Mouse (Mus musculus) forebrain, embryonic 10.5 days (tissue): ENCODE data around the gene Gm49318. TPM values are rescaled to one million over a fixed set of nuclear protein-coding genes. Genes with fewer than 3 reads are reported as not detected.

Experiments used
- DNase-seq: peaks from one replicate; pipeline ENCODE4 v3.0.0-alpha.2; 2017; ENCODE audit warnings: low spot score; ENCODE audit errors: extremely low spot score
- H3K27ac ChIP-seq: fragments of 300-500 bp; sonication (generic); 2 replicates; pipeline ENCODE4 v1.5.1; 2016; ENCODE audit warnings: mild to moderate bottlenecking
- H3K27me3 ChIP-seq: fragments of 300-500 bp; sonication (generic); 2 replicates; pipeline ENCODE4 v1.6.1; 2016; ENCODE audit warnings: mild to moderate bottlenecking; ENCODE audit not compliant: poor library complexity, severe bottlenecking
- H3K36me3 ChIP-seq: fragments of 300-500 bp; sonication (generic); replicated peaks from 2 replicates; pipeline ENCODE4 v1.6.1; 2016; ENCODE audit warnings: mild to moderate bottlenecking, moderate library complexity
- H3K4me1 ChIP-seq: fragments of 300-500 bp; sonication (generic); 2 replicates; pipeline ENCODE4 v1.6.1; 2016
- H3K4me3 ChIP-seq: fragments of 300-500 bp; sonication (generic); 2 replicates; pipeline ENCODE4 v1.5.1; 2016; ENCODE audit warnings: mild to moderate bottlenecking, moderate library complexity
- H3K9me3 ChIP-seq: fragments of 300-500 bp; sonication (generic); 2 replicates; pipeline ENCODE4 v1.6.1; 2016; ENCODE audit warnings: mild to moderate bottlenecking, moderate library complexity
- WGBS: fragments of 180-500 bp; shearing (Covaris S2); methylation state at CpG from one replicate; pipeline ENCODE4 v1.1.7; 2016; 5-methylcytosine and 5-hydroxymethylcytosine counted together
- microRNA-seq: library from miRNA; unstranded; fragments of <30 nt; microRNA quantifications from one replicate; pipeline ENCODE4, GENCODE M21; 2017
- polyA plus RNA-seq: library from polyadenylated mRNA; unstranded; fragments of >200 nt; fragmentation: Nextera tagmentation; extraction: Ambion mirVana; gene quantifications from 2 replicates; pipeline ENCODE4 v1.2.1, GENCODE M21; 2016

Gm49318 gene
- polyA plus RNA-seq, 1 experiment from 2014 or later = not detected

- no peaks in the 10 kb centered on the region for H3K27me3 ChIP-seq
- peak within 1 kb of the TSS; percentile 87 for H3K27ac ChIP-seq
- peaks cover 39% of the 10 kb centered on the region for H3K36me3 ChIP-seq
- peak; percentile 100 for DNase-seq
- WGBS = 5% methylated on average over 57 of the region's 57 CpGs
- H3K4me1 ChIP-seq = peaks cover 30% of the 10 kb centered on the region
- peak within 1 kb of the TSS; percentile 82 for H3K4me3 ChIP-seq
- H3K9me3 ChIP-seq = no peaks in the 10 kb centered on the region
These were observed 68.6 kb downstream of the Gm49318 start, which contains the start of the genes Ccdc151 and Prkcsh for GRCm38 (mm10) chr9:22002194-22003162. Gene Ccdc151, minus strand, starts transcription at chr9:22002634. Gene Prkcsh, plus strand, starts transcription at chr9:22002806.

GRCm38 (mm10) chr9:22001633-22002032, 69.4 kb downstream of the Gm49318 start:
- WGBS = 85% methylated on average over 4 of the region's 4 CpGs
- Histone ChIP-seq H3K9me3 (no peaks in the 10 kb centered on the region), H3K27me3 (no peaks in the 10 kb centered on the region), H3K4me1 (peaks cover 30% of the 10 kb centered on the region), H3K27ac (no peak overlapping the region), H3K4me3 (peak overlapping the region; percentile 82; the same call in 1 of the 2 replicates), H3K36me3 (peaks cover 30% of the 10 kb centered on the region)
- DNase-seq = no peak

- peaks cover 17% of the 10 kb centered on the region for H3K36me3 ChIP-seq
- peaks cover 30% of the 10 kb centered on the region for H3K4me1 ChIP-seq
- DNase-seq = no peak
- no peak overlapping the region for H3K27ac ChIP-seq
- H3K4me3 ChIP-seq = no peak overlapping the region
- no peaks in the 10 kb centered on the region for H3K9me3 ChIP-seq
- 92% methylated on average over 6 of the region's 6 CpGs for whole genome bisulfite sequencing
- no peaks in the 10 kb centered on the region for H3K27me3 ChIP-seq
These were observed 70.8 kb downstream of the Gm49318 start for GRCm38 (mm10) chr9:22000296-22000695.

GRCm38 (mm10) chr9:21996178-21996867, 74.7 kb downstream of the Gm49318 start:
- WGBS = 85% methylated on average over 3 of the region's 3 CpGs
- no peaks in the 10 kb centered on the region for H3K9me3 ChIP-seq
- DNase-seq = no peak
- no peak overlapping the region for H3K4me3 ChIP-seq
- no peak overlapping the region for H3K27ac ChIP-seq
- no peaks in the 10 kb centered on the region; the same call in 1 of the 2 replicates for H3K4me1 ChIP-seq
- H3K27me3 ChIP-seq = peaks cover 25% of the 10 kb centered on the region
- no peaks in the 10 kb centered on the region for H3K36me3 ChIP-seq

- Histone ChIP-seq H3K36me3 (no peaks in the 10 kb centered on the region), H3K27ac (no peak overlapping the region), H3K27me3 (peaks cover 66% of the 10 kb centered on the region), H3K9me3 (no peaks in the 10 kb centered on the region), H3K4me3 (no peak overlapping the region), H3K4me1 (peaks cover 33% of the 10 kb centered on the region)
- 83% methylated on average over 4 of the region's 4 CpGs for WGBS
- no peak for DNase-seq
These were observed 78.8 kb downstream of the Gm49318 start for GRCm38 (mm10) chr9:21992227-21992626.

GRCm38 (mm10) chr9:21989230-21990110, 81.6 kb downstream of the Gm49318 start, which contains the start of gene Rgl3:
Gene Rgl3, minus strand, starts transcription at chr9:21989446.
- 1% methylated on average over 42 of the region's 42 CpGs for WGBS
- H3K9me3 ChIP-seq = no peaks in the 10 kb centered on the region
- peak within 1 kb of the TSS; percentile 48; the same call in 1 of the 2 replicates for H3K27ac ChIP-seq
- peaks cover 93% of the 10 kb centered on the region for H3K27me3 ChIP-seq
- peak; percentile 57 for DNase-seq
- peak within 1 kb of the TSS; percentile 63 for H3K4me3 ChIP-seq
- peaks cover 38% of the 10 kb centered on the region for H3K4me1 ChIP-seq
- H3K36me3 ChIP-seq = no peaks in the 10 kb centered on the region

GRCm38 (mm10) chr9:21988421-21989101, 82.5 kb downstream of the Gm49318 start:
- Histone ChIP-seq H3K4me3 (peak overlapping the region; percentile 63), H3K36me3 (no peaks in the 10 kb centered on the region), H3K27ac (peak overlapping the region; percentile 48; the same call in 1 of the 2 replicates), H3K9me3 (no peaks in the 10 kb centered on the region), H3K27me3 (peaks cover 100% of the 10 kb centered on the region), H3K4me1 (peaks cover 47% of the 10 kb centered on the region)
- WGBS = under 1% methylated on average over 32 of the region's 32 CpGs
- no peak for DNase-seq

GRCm38 (mm10) chr9:21987592-21988342, 83.3 kb downstream of the Gm49318 start:
- 7% methylated on average over 36 of the region's 36 CpGs for WGBS
- Histone ChIP-seq H3K27me3 (peaks cover 98% of the 10 kb centered on the region), H3K36me3 (no peaks in the 10 kb centered on the region), H3K27ac (no peak overlapping the region), H3K4me3 (peak overlapping the region; percentile 63), H3K9me3 (no peaks in the 10 kb centered on the region), H3K4me1 (peaks cover 48% of the 10 kb centered on the region)
- no peak for DNase-seq

Small RNA genes within 50 kb of the gene (microRNA-seq; reads per million reads assigned to microRNA genes)
- gene Mir7084 = not detected

Other genes starting within 250 kb of the Gm49318 start
- gene Angptl8, start 235.7 kb downstream of the Gm49318 start, polyA plus RNA-seq = 0.62 and 0.94 TPM in 2 replicates
- 24.2 and 24.7 TPM in 2 replicates for gene Dock6, start 218.6 kb downstream of the Gm49318 start, polyA plus RNA-seq
- 5.1 and 5.3 TPM in 2 replicates for gene Rab3d, start 153.1 kb downstream of the Gm49318 start, polyA plus RNA-seq
- gene Ccdc159, start 143.8 kb downstream of the Gm49318 start, polyA plus RNA-seq = 3.5 and 3.6 TPM in 2 replicates
- gene Tmem205, start 143.7 kb downstream of the Gm49318 start, polyA plus RNA-seq = 32.0 and 33.7 TPM in 2 replicates
- gene Plppr2, start 134.2 kb downstream of the Gm49318 start, polyA plus RNA-seq = 9.0 and 11.5 TPM in 2 replicates
- gene Swsap1, start 115.5 kb downstream of the Gm49318 start, polyA plus RNA-seq = 7.2 and 9.6 TPM in 2 replicates
- 10.2 and 10.8 TPM in 2 replicates for gene Epor, start 107.8 kb downstream of the Gm49318 start, polyA plus RNA-seq
- gene Rgl3, start 81.8 kb downstream of the Gm49318 start, polyA plus RNA-seq = 4.7 and 5.2 TPM in 2 replicates
- 4.6 and 5.0 TPM in 2 replicates for gene Ccdc151, start 68.6 kb downstream of the Gm49318 start, polyA plus RNA-seq
- gene Prkcsh, start 68.5 kb downstream of the Gm49318 start, polyA plus RNA-seq = 109 and 110 TPM in 2 replicates
- 11.2 and 14.8 TPM in 2 replicates for gene Elavl3, start 19.2 kb downstream of the Gm49318 start, polyA plus RNA-seq
- gene Zfp653, start 117 bp upstream of the Gm49318 start, polyA plus RNA-seq = 10.0 and 11.3 TPM in 2 replicates
- 42.0 and 43.2 TPM in 2 replicates for gene Ecsit, start 14.2 kb upstream of the Gm49318 start, polyA plus RNA-seq
- gene Cnn1, start 28.0 kb upstream of the Gm49318 start, polyA plus RNA-seq = 0.46 and 1.0 TPM in 2 replicates
- gene Elof1, start 45.9 kb upstream of the Gm49318 start, polyA plus RNA-seq = 250 and 254 TPM in 2 replicates
- gene Acp5, start 64.5 kb upstream of the Gm49318 start, polyA plus RNA-seq = 19.2 and 26.1 TPM in 2 replicates
- 53.3 and 56.9 TPM in 2 replicates for gene Pigyl, start 85.6 kb upstream of the Gm49318 start, polyA plus RNA-seq
- gene Zfp872, start 116.8 kb upstream of the Gm49318 start, polyA plus RNA-seq = 0.18 and 0.32 TPM in 2 replicates
- gene Zfp809, start 154.5 kb upstream of the Gm49318 start, polyA plus RNA-seq = 11.6 and 12.1 TPM in 2 replicates
- gene Zfp599, start 188.6 kb upstream of the Gm49318 start, polyA plus RNA-seq = 8.0 and 9.3 TPM in 2 replicates
- gene Zfp810, start 236.4 kb upstream of the Gm49318 start, polyA plus RNA-seq = 22.9 and 23.5 TPM in 2 replicates